Mouse (Mus musculus): Measurements from ENCODE around the gene Rpl27. TPM values are rescaled to one million over a fixed set of nuclear protein-coding genes. Genes with fewer than 3 reads are reported as not detected.

Gene Rpl27
- polyA plus RNA-seq, 1 experiment from 2014 or later, result 245 TPM

DNA sequence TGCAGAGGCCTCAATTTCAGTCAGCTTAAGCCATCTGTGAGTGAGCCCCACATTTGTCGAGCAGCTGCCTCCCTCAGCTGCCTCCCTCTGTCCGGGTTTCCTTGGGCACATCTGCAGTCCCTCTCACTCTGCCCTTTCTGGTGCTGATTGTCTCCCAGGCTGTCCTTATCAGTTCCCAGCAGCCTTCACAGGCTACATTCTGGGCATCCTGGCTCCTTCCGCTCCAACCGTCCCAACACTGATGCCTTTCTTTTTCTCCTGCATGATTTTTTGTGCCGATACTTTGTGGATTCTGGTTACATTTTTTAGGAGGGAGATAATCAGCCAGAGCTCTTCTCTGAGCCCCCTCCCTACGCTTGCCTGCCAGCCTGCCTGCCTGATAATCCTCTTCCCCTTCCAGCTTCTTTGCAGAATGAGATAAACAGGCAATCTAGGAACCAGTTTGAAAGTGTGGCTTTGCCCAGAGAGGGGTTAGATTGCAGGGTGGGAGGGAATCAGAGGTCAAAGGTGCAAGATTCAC lies 43.5 kb downstream of the Rpl27 start:
- ATAC-seq (ENCODE audit: low FRiP score), result no peak
- Histone ChIP-seq H3K27me3 (replicated peaks) (no peaks in the 10 kb centered on the region), H3K36me3 (no peaks in the 10 kb centered on the region), H3K9me3 (replicated peaks) (no peaks in the 10 kb centered on the region), H3K4me2 (no peak overlapping the region), H3K4me1 (no peaks in the 10 kb centered on the region), H3K9ac (replicated peaks) (no peak overlapping the region), H3K27ac (replicated peaks) (no peak overlapping the region), H3K4me3 (replicated peaks) (no peak overlapping the region)
- WGBS, result 48% methylated on average over 6 of the region's 6 CpGs

DNA sequence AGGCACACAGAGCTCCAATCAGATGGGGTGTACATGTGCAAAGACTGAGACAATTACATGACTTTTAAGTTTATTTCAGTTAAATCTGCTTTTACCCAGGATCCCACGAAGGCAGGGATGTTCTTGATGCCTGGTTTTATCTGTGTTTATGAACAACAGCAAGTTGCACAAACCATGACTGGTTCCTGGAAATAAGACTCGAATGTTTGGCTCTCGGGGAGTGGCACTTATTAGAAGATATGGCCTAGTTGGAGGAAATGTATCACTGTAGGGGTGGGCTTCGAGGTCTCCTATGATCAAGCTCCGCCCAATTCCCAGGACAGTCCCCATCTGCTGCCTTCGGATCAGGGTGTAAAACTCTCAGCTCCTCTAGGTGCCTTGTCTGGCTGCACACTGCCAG lies 44.0 kb downstream of the Rpl27 start:
- no peak for ATAC-seq (ENCODE audit: low FRiP score)
- Histone ChIP-seq H3K9me3 (replicated peaks) (no peaks in the 10 kb centered on the region), H3K4me2 (no peak overlapping the region), H3K4me3 (replicated peaks) (no peak overlapping the region), H3K4me1 (no peaks in the 10 kb centered on the region), H3K9ac (replicated peaks) (no peak overlapping the region), H3K36me3 (no peaks in the 10 kb centered on the region), H3K27ac (replicated peaks) (no peak overlapping the region), H3K27me3 (replicated peaks) (no peaks in the 10 kb centered on the region)
- WGBS, result 64% methylated on average over 6 of the region's 6 CpGs

Small RNA genes lying within 50 kb of the gene (microRNA-seq; reads per million reads assigned to microRNA genes)
- not detected for gene Mir6929

Other genes with a start within 250 kb of the Rpl27 start
- 25.4 and 26.1 TPM in 2 replicates for gene Ezh1, start 215.8 kb upstream of the Rpl27 start, polyA plus RNA-seq (2015; fragmentation: Nextera tagmentation; extraction: Ambion mirVana)
- gene Ramp2, start 196.3 kb upstream of the Rpl27 start, polyA plus RNA-seq (2015; fragmentation: Nextera tagmentation; extraction: Ambion mirVana), result 105 and 107 TPM in 2 replicates
- gene Vps25, start 188.6 kb upstream of the Rpl27 start, polyA plus RNA-seq (2015; fragmentation: Nextera tagmentation; extraction: Ambion mirVana), result 123 and 128 TPM in 2 replicates
- 5.1 and 7.0 TPM in 2 replicates for gene Wnk4, start 181.7 kb upstream of the Rpl27 start, polyA plus RNA-seq (2015; fragmentation: Nextera tagmentation; extraction: Ambion mirVana)
- 0.77 and 0.80 TPM in 2 replicates for gene Cntd1, start 163.3 kb upstream of the Rpl27 start, polyA plus RNA-seq (2015; fragmentation: Nextera tagmentation; extraction: Ambion mirVana)
- gene Coa3, start 163.2 kb upstream of the Rpl27 start, polyA plus RNA-seq (2015; fragmentation: Nextera tagmentation; extraction: Ambion mirVana), result 213 and 237 TPM in 2 replicates
- 172 and 175 TPM in 2 replicates for gene Becn1, start 140.0 kb upstream of the Rpl27 start, polyA plus RNA-seq (2015; fragmentation: Nextera tagmentation; extraction: Ambion mirVana)
- 108 and 123 TPM in 2 replicates for gene Psme3, start 126.1 kb upstream of the Rpl27 start, polyA plus RNA-seq (2015; fragmentation: Nextera tagmentation; extraction: Ambion mirVana)
- 1.5 and 1.7 TPM in 2 replicates for gene Aoc2, start 117.2 kb upstream of the Rpl27 start, polyA plus RNA-seq (2015; fragmentation: Nextera tagmentation; extraction: Ambion mirVana)
- 0.20 and 0.38 TPM in 2 replicates for gene Aoc3, start 111.7 kb upstream of the Rpl27 start, polyA plus RNA-seq (2015; fragmentation: Nextera tagmentation; extraction: Ambion mirVana)
- not detected in 2 replicates for gene G6pc, start 74.7 kb upstream of the Rpl27 start, polyA plus RNA-seq (2015; fragmentation: Nextera tagmentation; extraction: Ambion mirVana)
- gene Aarsd1, start 24.7 kb upstream of the Rpl27 start, polyA plus RNA-seq (2015; fragmentation: Nextera tagmentation; extraction: Ambion mirVana), result 88.1 and 94.0 TPM in 2 replicates
- 7.7 and 10.6 TPM in 2 replicates for gene Gm27029, start 17.5 kb upstream of the Rpl27 start, polyA plus RNA-seq (2015; fragmentation: Nextera tagmentation; extraction: Ambion mirVana)
- gene Rundc1, start 17.2 kb upstream of the Rpl27 start, polyA plus RNA-seq (2015; fragmentation: Nextera tagmentation; extraction: Ambion mirVana), result 28.7 and 29.0 TPM in 2 replicates
- gene Ptges3l, start 17.0 kb upstream of the Rpl27 start, polyA plus RNA-seq (2015; fragmentation: Nextera tagmentation; extraction: Ambion mirVana), result 4.3 and 4.5 TPM in 2 replicates
- gene Ifi35, start 6.1 kb downstream of the Rpl27 start, polyA plus RNA-seq (2015; fragmentation: Nextera tagmentation; extraction: Ambion mirVana), result 3.9 and 17.0 TPM in 2 replicates
- gene Rnd2, start 22.7 kb downstream of the Rpl27 start, polyA plus RNA-seq (2015; fragmentation: Nextera tagmentation; extraction: Ambion mirVana), result 63.6 and 71.7 TPM in 2 replicates
- gene Vat1, start 23.9 kb downstream of the Rpl27 start, polyA plus RNA-seq (2015; fragmentation: Nextera tagmentation; extraction: Ambion mirVana), result 95.4 and 105 TPM in 2 replicates
- gene Brca1, start 109.7 kb downstream of the Rpl27 start, polyA plus RNA-seq (2015; fragmentation: Nextera tagmentation; extraction: Ambion mirVana), result 1.4 and 4.1 TPM in 2 replicates
- gene Nbr1, start 109.9 kb downstream of the Rpl27 start, polyA plus RNA-seq (2015; fragmentation: Nextera tagmentation; extraction: Ambion mirVana), result 78.7 and 80.3 TPM in 2 replicates
- gene Tmem106a, start 139.9 kb downstream of the Rpl27 start, polyA plus RNA-seq (2015; fragmentation: Nextera tagmentation; extraction: Ambion mirVana), result 4.4 and 5.9 TPM in 2 replicates
- not detected in 2 replicates for gene Gm11634, start 157.0 kb downstream of the Rpl27 start, polyA plus RNA-seq (2015; fragmentation: Nextera tagmentation; extraction: Ambion mirVana)
- 14.1 and 19.8 TPM in 2 replicates for gene Rdm1, start 184.9 kb downstream of the Rpl27 start, polyA plus RNA-seq (2015; fragmentation: Nextera tagmentation; extraction: Ambion mirVana)
- gene Arl4d, start 223.2 kb downstream of the Rpl27 start, polyA plus RNA-seq (2015; fragmentation: Nextera tagmentation; extraction: Ambion mirVana), result 8.1 and 9.1 TPM in 2 replicates

Data from neural tube, embryonic 15.5 days (tissue).